Mouse (Mus musculus) CH12.LX (cell line): ENCODE measurements around the gene Ubl5.

Experiments
- BHLHE40 ChIP-seq: IDR thresholded peaks from 2 replicates; pipeline ENCODE4 v1.6.1; 2011; ENCODE audit warnings: mild to moderate bottlenecking, low read depth, low read length, improper control_type of control experiment
- CTCF ChIP-seq, 2 experiments: IDR thresholded peaks in 1 of 2; conservative IDR thresholded peaks in 1 of 2; 2 replicates each; pipeline ENCODE4 v1.5.1; 2011 to 2012; ENCODE audit warnings: low read depth in 2 of 2, low read length in 2 of 2, improper control_type of control experiment in 1 of 2, inconsistent platforms in 1 of 2, mild to moderate bottlenecking in 1 of 2, moderate library complexity in 1 of 2
- E2F4 ChIP-seq: IDR thresholded peaks from 2 replicates; pipeline ENCODE4 v1.6.1; 2011; ENCODE audit warnings: low read depth, low read length, improper control_type of control experiment; ENCODE audit not compliant: insufficient replicate concordance
- EP300 ChIP-seq: IDR thresholded peaks from 2 replicates; pipeline ENCODE4 v1.6.1; 2011; ENCODE audit warnings: low read length, improper control_type of control experiment
- HCFC1 ChIP-seq: IDR thresholded peaks from 2 replicates; pipeline ENCODE4 v1.6.1; 2012; ENCODE audit warnings: low read depth, mild to moderate bottlenecking, inconsistent platforms, low read length, improper control_type of control experiment
- MAX ChIP-seq: IDR thresholded peaks from 2 replicates; pipeline ENCODE4 v1.6.1; 2011; ENCODE audit warnings: low read length, improper control_type of control experiment
- MAZ ChIP-seq: IDR thresholded peaks from 2 replicates; pipeline ENCODE4 v1.6.1; 2012; ENCODE audit warnings: low read depth, mild to moderate bottlenecking, inconsistent platforms, low read length, improper control_type of control experiment, moderate library complexity
- POLR2A ChIP-seq: IDR thresholded peaks from 2 replicates; pipeline ENCODE4 v1.6.1; 2011; ENCODE audit warnings: low read depth, mild to moderate bottlenecking, improper control_type of control experiment, low read length
- RCOR1 ChIP-seq: conservative IDR thresholded peaks from 2 replicates; pipeline ENCODE4 v1.6.1; 2012; ENCODE audit warnings: low read depth, mild to moderate bottlenecking, inconsistent platforms, low read length, improper control_type of control experiment
- SMC3 ChIP-seq: IDR thresholded peaks from 2 replicates; pipeline ENCODE4 v1.6.1; 2011; ENCODE audit warnings: low read depth, low read length, improper control_type of control experiment
- TCF12 ChIP-seq: IDR thresholded peaks from 2 replicates; pipeline ENCODE4 v1.6.1; 2014; ENCODE audit warnings: low read depth, mild to moderate bottlenecking, inconsistent platforms, low read length, improper control_type of control experiment
- UBTF ChIP-seq: IDR thresholded peaks from 2 replicates; pipeline ENCODE4 v1.6.1; 2012; ENCODE audit warnings: low read depth, mild to moderate bottlenecking, inconsistent platforms, low read length, improper control_type of control experiment, moderate library complexity

DNA sequence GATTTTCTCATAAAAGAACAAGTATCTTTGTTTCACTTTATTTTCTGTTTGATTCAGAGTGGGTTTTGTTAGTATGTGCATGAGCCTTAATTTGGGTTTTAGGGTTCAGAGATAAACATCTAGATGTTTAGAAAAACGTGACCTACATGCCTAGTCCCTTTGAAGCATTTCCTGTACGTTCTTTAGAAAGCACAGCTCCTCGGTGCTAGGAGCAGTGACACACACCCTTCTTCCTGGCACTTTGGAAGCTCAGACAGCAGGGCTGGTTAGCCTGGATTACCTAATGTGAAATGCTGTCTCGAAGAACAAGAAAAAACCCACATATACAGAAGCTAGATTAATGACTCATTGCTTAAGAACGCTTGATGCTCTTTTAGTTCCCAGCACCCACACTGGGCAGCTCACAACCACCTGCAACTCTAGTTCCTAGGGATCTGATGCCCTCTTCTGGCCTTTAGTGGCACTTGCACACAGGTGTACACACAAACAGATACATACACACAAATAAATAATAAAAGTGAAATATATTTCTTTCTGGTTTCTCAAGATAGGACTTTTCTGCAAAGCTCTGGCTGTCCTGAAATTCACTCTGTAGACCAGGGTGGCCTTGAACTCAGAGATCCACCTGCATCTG is 32.7 kb upstream of the Ubl5 start:
- TF ChIP-seq CTCF (conservative IDR thresholded peaks at IDR 0.05 in 1 of 2, IDR thresholded peaks at IDR 0.05 in 1 of 2; ENCODE audit: low read depth in 2 of 2, low read length in 2 of 2) = no peak
- no peak for TF ChIP-seq EP300
- no peak for TF ChIP-seq BHLHE40
- no peak for TF ChIP-seq POLR2A
- TF ChIP-seq RCOR1 = no peak
- no peak for TF ChIP-seq SMC3
- no peak for TF ChIP-seq HCFC1
- TF ChIP-seq MAZ = no peak
- no peak for TF ChIP-seq MAX
- TF ChIP-seq UBTF = no peak
- TF ChIP-seq TCF12 = no peak
- no peak for TF ChIP-seq E2F4
